Mouse (Mus musculus): Measurements from ENCODE around the gene Akap7.

- no peak for TF ChIP-seq TCF12 (IDR thresholded peaks at IDR 0.05; ENCODE audit: low read depth, low read length)
- no peak for TF ChIP-seq EP300 (IDR thresholded peaks at IDR 0.05; ENCODE audit: low read depth in 1 of 2, low read length in 2 of 2)
- no peak for TF ChIP-seq E2F4 (IDR thresholded peaks at IDR 0.05; ENCODE audit: borderline replicate concordance, low read depth, low read length)
- no peak for TF ChIP-seq POLR2A (IDR thresholded peaks at IDR 0.05; ENCODE audit: control insufficient read depth in 1 of 2, insufficient read depth in 1 of 2, low read depth in 1 of 2, low read length in 2 of 2, poor library complexity in 1 of 2)
- TF ChIP-seq RAD21 (IDR thresholded peaks at IDR 0.05; ENCODE audit: low read depth, low read length) = no peak
These were observed 167.4 kb downstream of the Akap7 start for GRCm38 (mm10) chr10:25140155-25140755.
